Mouse (Mus musculus) heart, postnatal 0 days (tissue): ENCODE data around the gene Efna5.

Experiments
- CTCF ChIP-seq: IDR thresholded peaks from 2 replicates; pipeline ENCODE4 v1.5.1; 2016; ENCODE audit warnings: antibody characterized with exemption, control low read depth, low read depth
- EP300 ChIP-seq: IDR thresholded peaks from 2 replicates; pipeline ENCODE4 v1.6.1; 2016; ENCODE audit warnings: antibody characterized with exemption, low read depth

- no peak for TF ChIP-seq EP300
- no peak for TF ChIP-seq CTCF
These were observed 273.0 kb downstream of the Efna5 start for GRCm38 (mm10) chr17:62608145-62608544.
